Mouse (Mus musculus): ENCODE measurements around the gene Olfr243.

- TF ChIP-seq CTCF (IDR thresholded peaks at IDR 0.05; ENCODE audit: low read depth) (no peak), EP300 (IDR thresholded peaks at IDR 0.05; ENCODE audit: low read depth) (no peak)
Measured at GRCm38 (mm10) chr7:103714371-103714770, at the start of gene Olfr243.

Data from liver, embryonic 14.5 days (tissue).